Mouse (Mus musculus): Measurements from ENCODE around the gene Zfp113. TPM values are rescaled to one million over a fixed set of nuclear protein-coding genes. Genes with fewer than 3 reads are reported as not detected.
A peak's percentile ranks its signal among the peaks of the same experiment; 100 is the strongest.

The Zfp113 gene
- polyA plus RNA-seq, 1 experiment from 2014 or later: 26.3 TPM

GRCm38 (mm10) chr5:138173217-138173616 lies 17.7 kb upstream of the Zfp113 start:
- peaks cover 41% of the 10 kb centered on the region for H3K36me3 ChIP-seq (ENCODE audit: control insufficient read depth, insufficient read depth, low read length)
- H3K27ac ChIP-seq (ENCODE audit: low read length): no peak overlapping the region

DNA sequence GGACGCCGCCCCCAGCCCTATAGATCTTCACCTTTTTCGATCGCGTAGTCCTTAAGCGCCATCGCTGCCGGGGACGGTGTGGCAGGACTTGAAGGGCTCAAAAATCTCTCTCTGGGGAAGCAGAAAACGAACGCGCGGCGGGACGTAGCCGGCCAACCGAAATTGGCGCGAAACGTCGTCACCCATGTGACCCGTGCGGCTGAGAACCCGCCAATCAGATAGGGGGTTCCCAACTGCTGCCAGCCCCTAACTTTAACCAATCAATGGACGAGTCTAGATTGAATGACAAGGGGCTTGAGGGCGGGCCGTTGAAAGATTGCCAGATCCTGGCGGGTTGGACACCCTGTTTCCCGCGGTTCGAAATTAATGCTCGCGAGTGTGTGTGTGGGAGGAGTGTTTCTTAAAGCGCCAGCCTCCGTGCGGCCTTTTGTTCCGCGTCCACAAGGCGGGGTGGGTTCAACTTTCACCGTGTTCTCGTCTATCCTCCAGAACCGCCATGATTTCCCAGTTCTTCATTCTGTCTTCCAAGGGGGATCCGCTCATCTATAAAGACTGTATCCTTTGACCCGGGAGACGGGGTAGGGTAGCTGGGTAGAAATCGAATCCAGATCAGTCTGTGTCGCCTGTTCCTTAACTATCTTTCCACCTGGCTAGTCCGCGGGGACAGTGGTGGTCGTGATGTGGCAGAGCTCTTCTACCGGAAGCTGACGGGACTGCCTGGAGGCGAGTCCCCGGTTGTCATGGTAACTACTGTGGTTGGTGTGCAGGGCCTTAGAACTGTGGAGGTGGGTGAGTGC lies 16.3 kb upstream of the Zfp113 start, which contains the start of the genes Ap4m1 and Mcm7:
Gene Ap4m1 (plus strand): TSS at position 308 of the 797 bp plus-strand sequence.
Gene Mcm7 (minus strand): TSS at position 728 of the 797 bp plus-strand sequence.
- peak within 1 kb of the TSS; percentile 80 for H3K4me3 ChIP-seq (ENCODE audit: low read depth, low read length)

More at GRCm38 (mm10) chr5:138173217-138173616, 17.7 kb upstream of the Zfp113 start:
- Histone ChIP-seq H3K4me2 (ENCODE audit: low read length) (peak overlapping the region; percentile 93), H3K9ac (ENCODE audit: low read depth, low read length) (no peak overlapping the region), H3K27me3 (ENCODE audit: control insufficient read depth, insufficient read depth, low read depth, low read length) (no peaks in the 10 kb centered on the region), H3K4me3 (ENCODE audit: low read depth, low read length) (no peak overlapping the region), H3K4me1 (ENCODE audit: control insufficient read depth, insufficient read depth, low read length) (peaks cover 25% of the 10 kb centered on the region), H3K9me3 (replicated peaks; ENCODE audit: control insufficient read depth, low read length, poor library complexity, severe bottlenecking) (no peaks in the 10 kb centered on the region)
- 85% methylated on average over 3 of the region's 3 CpGs for WGBS
- ATAC-seq: no peak

DNA sequence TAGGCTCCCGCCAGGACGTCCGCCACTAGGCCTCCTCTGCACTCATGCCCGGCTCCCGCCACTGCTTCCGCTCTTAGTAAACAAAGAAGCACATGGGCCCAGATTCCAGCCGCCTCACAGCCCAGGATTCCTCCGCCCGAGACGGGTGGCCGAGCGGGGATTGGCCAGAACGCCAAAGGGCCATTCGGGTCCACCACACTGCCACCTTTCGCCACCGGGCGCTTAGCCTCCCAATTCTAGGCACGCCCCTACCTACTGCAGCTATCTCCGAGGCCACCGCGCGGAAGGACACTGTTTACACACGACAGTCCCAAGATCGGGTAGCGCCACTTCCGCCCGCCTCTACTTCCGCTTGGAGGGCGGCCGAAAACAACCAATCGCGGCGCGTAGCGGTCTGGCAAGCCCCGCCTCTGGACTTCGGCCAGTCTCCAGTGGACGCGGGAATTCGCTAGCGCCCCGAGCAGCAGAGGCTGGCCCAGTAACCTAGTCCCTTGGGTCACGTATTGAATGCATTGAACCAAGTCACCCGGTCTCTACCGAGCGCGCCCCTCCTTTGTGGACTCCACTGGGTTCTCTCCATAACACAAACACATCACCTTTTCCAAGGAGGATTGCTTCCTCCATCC lies 15.5 kb upstream of the Zfp113 start:
- Histone ChIP-seq H3K36me3 (ENCODE audit: control insufficient read depth, insufficient read depth, low read length) (peaks cover 39% of the 10 kb centered on the region), H3K9ac (ENCODE audit: low read depth, low read length) (peak overlapping the region; percentile 60), H3K9me3 (replicated peaks; ENCODE audit: control insufficient read depth, low read length, poor library complexity, severe bottlenecking) (no peaks in the 10 kb centered on the region), H3K4me2 (ENCODE audit: low read length) (peak overlapping the region; percentile 93), H3K27ac (ENCODE audit: low read length) (peak overlapping the region; percentile 88), H3K4me3 (ENCODE audit: low read depth, low read length) (peak overlapping the region; percentile 80), H3K4me1 (ENCODE audit: control insufficient read depth, insufficient read depth, low read length) (peaks cover 25% of the 10 kb centered on the region), H3K27me3 (ENCODE audit: control insufficient read depth, insufficient read depth, low read depth, low read length) (no peaks in the 10 kb centered on the region)
- peak; percentile 87 for ATAC-seq
- under 1% methylated on average over 47 of the region's 47 CpGs for WGBS

More for the DNA sequence above, 16.3 kb upstream of the Zfp113 start, which contains the start of the genes Ap4m1 and Mcm7:
- peak within 1 kb of the TSS; percentile 93 for H3K4me2 ChIP-seq (ENCODE audit: low read length)
- under 1% methylated on average over 54 of the region's 54 CpGs for WGBS
- peak within 1 kb of the TSS; percentile 90 for H3K27ac ChIP-seq (ENCODE audit: low read length)
- H3K9ac ChIP-seq (ENCODE audit: low read depth, low read length): peak within 1 kb of the TSS; percentile 66
- no peaks in the 10 kb centered on the region for H3K9me3 ChIP-seq (replicated peaks; ENCODE audit: control insufficient read depth, low read length, poor library complexity, severe bottlenecking)
- H3K27me3 ChIP-seq (ENCODE audit: control insufficient read depth, insufficient read depth, low read depth, low read length): no peaks in the 10 kb centered on the region
- H3K4me1 ChIP-seq (ENCODE audit: control insufficient read depth, insufficient read depth, low read length): peaks cover 25% of the 10 kb centered on the region
- ATAC-seq: peak; percentile 95
- H3K36me3 ChIP-seq (ENCODE audit: control insufficient read depth, insufficient read depth, low read length): peaks cover 37% of the 10 kb centered on the region

- Histone ChIP-seq H3K27me3 (ENCODE audit: control insufficient read depth, insufficient read depth, low read depth, low read length) (no peaks in the 10 kb centered on the region), H3K4me1 (ENCODE audit: control insufficient read depth, insufficient read depth, low read length) (peaks cover 24% of the 10 kb centered on the region), H3K9ac (ENCODE audit: low read depth, low read length) (no peak overlapping the region), H3K4me3 (ENCODE audit: low read depth, low read length) (no peak overlapping the region), H3K36me3 (ENCODE audit: control insufficient read depth, insufficient read depth, low read length) (peaks cover 46% of the 10 kb centered on the region), H3K9me3 (replicated peaks; ENCODE audit: control insufficient read depth, low read length, poor library complexity, severe bottlenecking) (no peaks in the 10 kb centered on the region), H3K4me2 (ENCODE audit: low read length) (no peak overlapping the region), H3K27ac (ENCODE audit: low read length) (no peak overlapping the region)
- ATAC-seq: no peak
- WGBS: 88% methylated on average over 8 of the region's 8 CpGs
These were observed 10.1 kb upstream of the Zfp113 start for GRCm38 (mm10) chr5:138165594-138165993.

DNA sequence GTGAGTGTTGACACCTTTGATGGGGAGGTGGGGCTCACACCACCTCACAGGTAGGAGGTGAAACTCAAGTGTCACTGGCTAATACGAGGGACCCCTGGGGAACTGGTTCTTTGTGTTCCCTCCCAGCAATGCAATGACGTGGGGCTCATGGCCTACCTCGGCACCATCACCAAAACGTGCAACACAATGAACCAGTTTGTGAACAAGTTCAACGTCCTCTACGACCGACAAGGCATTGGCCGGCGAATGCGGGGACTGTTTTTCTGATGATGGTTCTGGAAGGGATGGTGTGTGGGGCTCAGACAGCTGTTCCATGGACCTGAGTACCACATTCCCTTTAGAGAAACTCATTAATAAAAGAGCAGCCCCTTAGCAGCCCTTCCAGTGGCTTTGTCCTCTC lies 8.1 kb upstream of the Zfp113 start:
- no peak overlapping the region for H3K4me2 ChIP-seq (ENCODE audit: low read length)
- H3K9ac ChIP-seq (ENCODE audit: low read depth, low read length): no peak overlapping the region
- ATAC-seq: no peak
- 61% methylated on average over 10 of the region's 10 CpGs for WGBS
- H3K4me3 ChIP-seq (ENCODE audit: low read depth, low read length): no peak overlapping the region
- peaks cover 42% of the 10 kb centered on the region for H3K36me3 ChIP-seq (ENCODE audit: control insufficient read depth, insufficient read depth, low read length)
- peaks cover 19% of the 10 kb centered on the region for H3K4me1 ChIP-seq (ENCODE audit: control insufficient read depth, insufficient read depth, low read length)
- no peaks in the 10 kb centered on the region for H3K27me3 ChIP-seq (ENCODE audit: control insufficient read depth, insufficient read depth, low read depth, low read length)
- no peak overlapping the region for H3K27ac ChIP-seq (ENCODE audit: low read length)
- H3K9me3 ChIP-seq (replicated peaks; ENCODE audit: control insufficient read depth, low read length, poor library complexity, severe bottlenecking): no peaks in the 10 kb centered on the region

DNA sequence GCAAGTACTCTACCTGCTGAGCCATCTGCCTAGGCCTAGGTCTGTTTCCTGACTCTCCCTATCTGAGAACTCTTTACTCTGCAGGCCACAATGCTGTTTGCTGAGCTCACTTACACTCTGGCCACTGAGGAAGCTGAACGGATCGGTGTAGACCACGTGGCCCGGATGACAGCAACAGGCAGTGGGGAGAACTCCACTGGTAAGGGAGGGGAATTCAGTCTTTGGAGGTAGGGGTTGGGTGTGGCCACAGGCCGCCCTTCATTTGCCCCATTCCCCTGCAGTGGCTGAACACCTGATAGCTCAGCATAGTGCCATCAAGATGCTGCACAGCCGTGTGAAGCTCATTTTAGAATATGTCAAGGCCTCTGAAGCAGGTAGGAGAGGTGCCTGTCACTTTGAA lies 7.5 kb upstream of the Zfp113 start:
- H3K4me1 ChIP-seq (ENCODE audit: control insufficient read depth, insufficient read depth, low read length): peaks cover 19% of the 10 kb centered on the region
- ATAC-seq: no peak

DNA sequence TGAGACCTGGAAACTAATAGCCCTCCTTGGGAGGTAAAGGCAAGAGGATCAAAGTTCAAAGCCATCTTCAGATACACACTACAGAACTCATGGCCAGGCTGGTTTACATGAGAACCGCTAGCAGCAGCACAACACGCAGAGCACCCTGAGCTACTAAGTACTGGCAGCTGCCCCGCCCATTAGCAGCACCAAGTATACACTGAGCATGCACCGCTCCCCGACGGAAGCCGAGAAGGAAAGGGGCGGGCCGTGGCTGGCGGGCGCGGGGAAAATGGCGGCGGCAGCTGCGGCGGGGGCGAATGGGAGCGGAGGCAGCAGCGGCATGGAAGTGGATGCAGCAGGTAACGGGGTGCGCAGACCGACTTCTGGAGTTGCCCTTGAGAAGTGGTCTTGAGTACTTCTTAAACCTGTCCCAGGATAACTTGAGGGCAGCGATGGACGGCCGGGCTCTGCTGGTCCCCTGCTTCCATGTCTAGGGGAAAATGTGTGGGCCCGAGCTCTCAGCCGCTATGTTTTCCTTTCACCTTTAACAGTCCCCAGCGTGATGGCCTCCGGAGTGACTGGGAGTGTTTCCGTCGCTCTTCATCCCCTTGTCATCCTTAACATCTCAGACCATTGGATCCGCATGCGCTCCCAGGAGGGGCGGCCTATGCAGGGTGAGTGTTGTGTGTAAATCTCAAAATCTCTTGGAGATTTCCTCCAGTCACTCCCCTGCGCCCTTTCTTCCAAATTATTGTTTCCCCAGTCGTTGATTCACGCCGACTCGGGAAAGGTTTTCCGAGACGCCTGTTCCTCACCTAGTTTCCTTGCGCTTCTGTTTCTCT lies 5.5 kb upstream of the Zfp113 start, which contains the start of gene Cops6:
Gene Cops6 (plus strand): TSS at position 230 of the 824 bp plus-strand sequence.
- H3K27me3 ChIP-seq (ENCODE audit: control insufficient read depth, insufficient read depth, low read depth, low read length): no peaks in the 10 kb centered on the region
- no peaks in the 10 kb centered on the region for H3K9me3 ChIP-seq (replicated peaks; ENCODE audit: control insufficient read depth, low read length, poor library complexity, severe bottlenecking)
- WGBS: under 1% methylated on average over 37 of the region's 42 CpGs
- peak within 1 kb of the TSS; percentile 85 for H3K9ac ChIP-seq (ENCODE audit: low read depth, low read length)
- H3K4me2 ChIP-seq (ENCODE audit: low read length): peak within 1 kb of the TSS; percentile 82
- H3K4me1 ChIP-seq (ENCODE audit: control insufficient read depth, insufficient read depth, low read length): peaks cover 19% of the 10 kb centered on the region
- H3K4me3 ChIP-seq (ENCODE audit: low read depth, low read length): peak within 1 kb of the TSS; percentile 81
- H3K27ac ChIP-seq (ENCODE audit: low read length): peak within 1 kb of the TSS; percentile 83
- H3K36me3 ChIP-seq (ENCODE audit: control insufficient read depth, insufficient read depth, low read length): peaks cover 24% of the 10 kb centered on the region
- ATAC-seq: peak; percentile 96

More for the DNA sequence above, 7.5 kb upstream of the Zfp113 start:
- Histone ChIP-seq H3K4me3 (ENCODE audit: low read depth, low read length) (no peak overlapping the region), H3K27ac (ENCODE audit: low read length) (no peak overlapping the region), H3K9ac (ENCODE audit: low read depth, low read length) (no peak overlapping the region), H3K27me3 (ENCODE audit: control insufficient read depth, insufficient read depth, low read depth, low read length) (no peaks in the 10 kb centered on the region), H3K9me3 (replicated peaks; ENCODE audit: control insufficient read depth, low read length, poor library complexity, severe bottlenecking) (no peaks in the 10 kb centered on the region), H3K4me2 (ENCODE audit: low read length) (no peak overlapping the region), H3K36me3 (ENCODE audit: control insufficient read depth, insufficient read depth, low read length) (peaks cover 38% of the 10 kb centered on the region)
- WGBS: 77% methylated on average over 6 of the region's 6 CpGs

DNA sequence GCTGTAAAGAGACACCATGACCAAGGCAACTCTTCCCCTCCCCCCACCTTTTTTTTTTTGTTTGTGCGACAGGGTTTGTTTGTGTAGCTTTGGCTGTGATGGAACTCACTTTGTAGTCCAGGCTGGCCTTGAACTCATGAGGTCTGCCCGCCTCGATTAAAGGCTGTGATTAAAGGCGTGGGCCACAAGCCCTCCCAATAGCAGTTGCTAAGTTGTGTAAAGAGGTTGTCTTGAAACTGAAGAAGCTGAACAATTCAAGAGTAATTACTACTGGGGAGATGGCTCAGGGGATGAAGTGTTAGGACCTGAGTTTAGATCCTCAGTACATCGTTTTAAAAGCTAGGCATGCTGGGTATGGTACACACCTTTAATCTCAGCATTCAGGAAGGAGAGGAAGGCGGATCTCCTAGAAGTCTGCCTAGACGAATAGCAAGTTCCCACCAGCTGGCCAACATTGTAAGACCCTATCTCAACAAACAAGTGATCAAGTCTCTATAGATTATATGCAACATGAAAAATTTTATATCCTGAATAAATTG lies 4.7 kb upstream of the Zfp113 start:
- Histone ChIP-seq H3K27me3 (ENCODE audit: control insufficient read depth, insufficient read depth, low read depth, low read length) (no peaks in the 10 kb centered on the region), H3K4me2 (ENCODE audit: low read length) (peak overlapping the region; percentile 67), H3K27ac (ENCODE audit: low read length) (peak overlapping the region; percentile 83), H3K36me3 (ENCODE audit: control insufficient read depth, insufficient read depth, low read length) (peaks cover 18% of the 10 kb centered on the region; the same call in 1 of the 2 replicates), H3K9me3 (replicated peaks; ENCODE audit: control insufficient read depth, low read length, poor library complexity, severe bottlenecking) (no peaks in the 10 kb centered on the region), H3K4me3 (ENCODE audit: low read depth, low read length) (peak overlapping the region; percentile 81), H3K4me1 (ENCODE audit: control insufficient read depth, insufficient read depth, low read length) (peaks cover 19% of the 10 kb centered on the region), H3K9ac (ENCODE audit: low read depth, low read length) (peak overlapping the region; percentile 85)
- WGBS: 68% methylated on average over 7 of the region's 7 CpGs
- no peak for ATAC-seq

Measured in midbrain, embryonic 16.5 days (tissue).